Mouse (Mus musculus) adipocyte (in vitro differentiated cells): ENCODE measurements at regions not wholly inside any gene's neighbourhood (a gene's known extent, or its start where the extent isn't known, plus 50 kb on each side); places are given as distances from the start of the nearest gene placed in this dataset.

Experiments
- DNase-seq: peaks from one replicate; pipeline ENCODE4 v3.0.0-alpha.2; 2016; ENCODE audit warnings: low spot score

DNA sequence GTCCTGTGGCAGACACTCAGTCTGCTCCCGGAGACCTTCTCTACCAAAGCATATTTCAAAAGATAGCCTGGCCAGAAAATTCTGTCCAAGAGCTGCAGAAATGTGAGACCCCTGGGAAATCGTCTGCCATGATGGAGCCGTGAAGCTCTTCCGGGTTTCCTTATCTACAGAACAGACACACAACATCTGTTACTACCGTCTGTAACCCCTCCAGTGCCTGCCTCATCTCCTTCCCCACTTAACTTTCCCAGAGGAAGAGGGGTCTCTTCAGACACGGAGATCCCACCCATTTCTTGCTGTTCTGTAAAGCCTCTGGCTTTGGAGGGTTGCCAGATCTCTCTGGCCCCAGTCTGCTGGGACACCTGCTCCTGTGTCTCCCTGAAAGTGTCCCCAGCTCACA is 156.2 kb upstream of the Kcnab2 start:
- no peak for DNase-seq

DNA sequence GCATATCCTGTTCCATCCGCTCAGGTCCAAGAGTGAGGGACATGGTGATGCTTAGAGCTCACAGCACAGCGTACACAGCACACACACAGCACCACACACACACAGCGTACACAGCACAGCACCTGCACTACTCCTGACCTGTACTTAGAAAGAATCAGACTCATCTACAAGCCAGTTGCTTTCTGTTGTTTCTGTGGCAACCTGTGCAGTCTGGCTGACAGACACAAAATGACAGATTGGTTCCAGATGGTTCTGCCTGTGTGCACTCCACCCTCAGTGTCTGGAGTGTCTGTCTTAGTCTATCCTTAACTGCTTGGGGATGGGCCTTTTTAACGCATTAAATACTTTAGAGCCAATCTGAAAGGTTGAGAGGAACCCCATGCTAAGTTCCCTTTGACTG is 150.4 kb upstream of the Kcnab2 start:
- DNase-seq = no peak

DNA sequence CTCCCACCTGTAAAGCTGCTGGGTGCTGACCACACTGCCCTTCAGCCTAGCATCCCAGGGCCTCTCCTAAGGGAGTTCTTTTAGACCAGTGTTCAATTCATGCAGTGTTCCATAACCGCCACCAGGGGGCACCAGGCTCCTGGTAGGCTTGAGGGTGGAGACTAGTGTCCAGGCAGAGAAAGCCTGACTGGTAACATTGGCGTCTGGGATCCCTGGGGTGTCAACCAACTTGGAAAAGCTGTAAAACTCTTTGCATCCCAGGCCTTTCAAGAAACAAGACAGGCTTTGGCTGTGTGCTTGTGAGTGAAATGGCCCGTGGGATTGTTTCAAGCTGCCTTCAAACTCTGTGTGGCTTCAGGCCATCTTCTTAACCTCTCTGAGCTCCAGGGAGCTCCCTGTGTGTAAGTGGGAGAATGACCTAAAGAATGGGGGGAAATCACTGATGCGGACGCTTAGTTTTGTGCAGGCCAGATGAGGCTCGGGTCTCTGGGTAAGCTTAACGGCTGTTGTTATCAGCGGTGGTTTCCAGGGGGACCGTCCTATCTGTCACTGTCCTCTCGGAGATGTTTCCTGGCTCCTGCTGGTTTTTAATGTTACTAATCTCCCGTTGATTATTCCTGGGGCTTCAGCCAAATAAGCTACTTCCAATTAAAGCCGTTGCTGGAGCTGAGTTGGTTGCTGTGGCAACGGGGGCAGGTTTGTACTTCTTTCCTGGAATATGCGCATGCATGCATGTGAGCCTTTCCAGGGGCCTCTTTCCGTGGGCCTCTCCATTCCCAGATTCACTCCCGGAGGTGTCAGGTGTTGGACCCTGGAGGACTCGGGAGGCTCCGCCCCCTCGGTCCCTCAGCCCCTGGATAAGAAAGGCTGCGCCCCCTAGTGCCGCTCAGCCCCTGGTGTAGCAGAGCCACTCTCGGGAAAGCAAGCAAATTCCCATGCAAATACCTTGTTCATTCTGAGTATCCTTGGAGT is 147.6 kb upstream of the Kcnab2 start:
- peak; percentile 52 for DNase-seq

DNA sequence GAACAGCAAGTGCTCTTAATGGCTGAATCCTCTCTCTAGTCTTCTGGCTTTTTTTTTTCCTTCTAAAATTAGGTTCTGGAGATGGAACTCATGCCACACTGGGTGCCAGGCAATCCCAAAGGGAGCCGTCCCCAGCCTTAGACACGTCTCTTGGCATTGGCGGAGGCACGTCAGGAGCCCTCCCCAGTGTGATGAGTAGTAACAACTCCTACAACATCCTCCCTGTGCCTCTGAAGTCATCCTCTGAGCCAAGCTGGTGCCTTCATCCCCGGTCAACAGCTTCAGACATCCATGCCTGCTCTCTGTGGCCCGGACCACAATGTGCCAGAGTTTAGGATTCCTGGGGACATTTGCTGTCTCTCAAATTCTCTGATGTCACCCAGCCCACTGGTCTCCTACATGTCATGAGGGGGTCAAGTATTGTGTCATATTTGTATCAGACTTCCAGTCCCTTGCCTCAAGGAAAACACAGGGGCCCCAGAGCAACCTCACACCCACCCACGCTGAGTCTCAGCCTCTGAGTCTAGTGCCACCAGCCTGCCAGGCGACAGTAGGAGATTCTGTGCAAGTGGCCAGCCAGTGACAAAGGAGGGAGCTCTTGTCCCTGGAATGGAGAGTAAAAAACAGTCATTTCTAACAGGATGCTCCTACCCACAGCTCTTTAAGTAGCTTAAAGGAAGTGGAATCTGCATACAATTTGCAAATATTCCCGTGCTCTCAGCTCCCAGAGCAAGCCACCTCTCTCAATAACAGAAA is 144.5 kb upstream of the Kcnab2 start:
- DNase-seq = no peak

DNA sequence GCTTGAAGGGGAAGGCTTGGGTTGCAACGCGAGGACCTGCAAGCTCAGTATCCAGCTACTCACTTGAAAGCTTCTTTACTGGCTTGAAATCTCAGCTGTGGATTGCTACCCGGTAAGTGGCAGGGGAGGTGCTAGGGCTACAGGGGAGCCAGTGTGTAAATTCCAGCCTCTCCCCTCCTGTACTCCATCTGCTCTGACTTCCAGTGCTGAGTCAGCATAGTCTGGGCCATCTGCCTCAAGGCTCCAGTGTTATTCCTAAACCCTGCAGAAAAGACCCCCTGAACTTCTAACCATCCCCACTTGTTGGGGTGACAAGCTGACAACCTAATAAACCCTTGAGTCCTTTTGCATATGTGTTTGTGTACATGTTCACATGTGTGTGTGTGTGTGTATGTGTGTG is 140.0 kb upstream of the Kcnab2 start:
- no peak for DNase-seq

DNA sequence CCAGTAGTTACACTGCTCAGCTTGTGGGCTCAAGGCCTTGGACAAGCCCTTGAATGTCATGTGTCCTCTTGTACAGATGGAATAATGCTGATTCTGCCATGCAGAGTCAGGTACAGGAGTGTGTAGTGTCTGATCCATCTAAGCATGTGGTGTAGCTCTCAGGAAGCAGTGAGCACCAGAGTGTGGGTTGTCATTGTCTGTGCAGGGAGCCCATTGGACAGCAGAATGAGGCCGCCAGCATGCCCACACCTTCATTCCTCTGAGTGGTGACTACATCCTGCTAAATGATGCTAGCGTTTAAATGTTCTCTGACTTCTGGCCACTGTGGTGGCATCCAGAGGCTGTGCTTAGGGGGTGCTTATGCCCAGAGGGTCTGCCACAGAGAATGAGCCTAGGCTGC is 137.5 kb upstream of the Kcnab2 start:
- DNase-seq = no peak

DNA sequence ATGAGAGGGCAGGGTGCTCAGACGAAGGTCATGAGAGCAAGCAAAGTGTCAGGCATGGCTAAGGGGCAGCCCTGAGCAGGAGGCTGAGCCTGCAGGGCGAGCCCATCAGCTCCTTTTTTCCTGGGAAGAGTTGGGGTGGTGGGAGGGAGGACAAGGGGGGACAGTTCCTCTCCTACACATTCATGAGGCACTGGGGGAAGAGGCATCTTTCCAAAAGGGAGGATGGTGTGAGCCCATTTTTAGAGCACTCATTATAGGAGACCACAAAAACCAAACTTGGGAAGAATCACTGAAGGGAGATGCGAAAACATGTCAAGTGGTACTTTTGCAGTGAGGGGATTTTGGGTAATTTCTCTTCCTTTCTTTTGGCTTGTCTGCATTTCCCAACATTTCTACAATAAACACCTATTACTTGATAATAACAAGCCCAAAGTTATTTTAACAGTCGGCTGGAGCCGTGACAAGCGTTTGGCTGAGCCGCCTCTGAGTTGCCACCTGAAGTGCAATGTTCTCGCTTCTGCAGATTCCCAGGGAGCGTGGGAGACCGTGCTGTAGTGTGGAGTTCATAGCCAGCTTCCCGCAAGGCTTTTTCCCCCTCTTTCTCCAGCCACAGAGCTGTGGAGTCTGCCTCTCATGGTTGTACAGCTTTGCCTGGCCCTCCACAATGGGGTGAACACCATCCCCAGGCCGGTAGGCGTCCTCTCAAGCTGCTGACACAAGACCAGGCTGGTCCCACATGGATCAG is 136.9 kb upstream of the Kcnab2 start:
- no peak for DNase-seq
